Mouse (Mus musculus): ENCODE measurements around the gene Cnn3.

Gene Cnn3

DNA sequence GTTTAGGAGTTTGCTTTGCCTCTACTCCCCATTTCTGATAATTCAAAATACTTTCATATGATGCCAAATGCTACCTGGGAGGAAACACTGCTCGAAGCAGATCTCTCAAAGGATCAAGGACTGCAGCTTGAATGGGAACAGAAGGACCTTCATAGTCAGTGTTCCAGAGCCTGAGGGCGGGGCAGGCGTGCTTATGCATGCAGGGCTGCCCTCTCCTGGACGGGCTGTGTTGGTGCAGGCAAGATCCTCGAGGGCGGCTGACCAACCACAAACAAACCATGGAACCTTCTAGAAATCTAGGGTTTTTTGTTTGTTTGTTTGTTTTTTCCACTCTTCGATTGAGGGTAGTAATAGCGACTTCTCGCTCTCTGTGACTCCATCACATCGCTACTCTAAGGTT, 73.9 kb downstream of the Cnn3 start:
- peak; percentile 64 to 69 for DNase-seq

DNA sequence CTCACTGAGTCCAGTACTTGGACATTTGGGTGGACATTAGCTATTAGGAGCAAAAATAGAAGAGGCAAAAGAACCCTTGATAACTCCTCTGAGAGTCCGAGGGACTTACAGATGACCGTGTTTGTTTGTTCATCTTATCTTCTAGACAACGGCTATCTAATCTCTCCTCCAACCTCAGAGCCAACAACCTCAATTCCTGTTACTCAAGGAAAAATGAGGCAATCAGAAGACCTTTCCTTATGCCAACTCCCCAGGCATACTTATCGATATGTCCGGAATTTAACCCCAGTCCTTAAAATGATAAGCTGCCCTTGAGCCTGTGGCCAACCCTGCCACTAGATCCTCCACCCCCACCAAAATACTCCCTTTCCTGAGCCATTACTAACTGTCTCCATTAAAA, 74.4 kb downstream of the Cnn3 start:
- DNase-seq, result no peak

DNA sequence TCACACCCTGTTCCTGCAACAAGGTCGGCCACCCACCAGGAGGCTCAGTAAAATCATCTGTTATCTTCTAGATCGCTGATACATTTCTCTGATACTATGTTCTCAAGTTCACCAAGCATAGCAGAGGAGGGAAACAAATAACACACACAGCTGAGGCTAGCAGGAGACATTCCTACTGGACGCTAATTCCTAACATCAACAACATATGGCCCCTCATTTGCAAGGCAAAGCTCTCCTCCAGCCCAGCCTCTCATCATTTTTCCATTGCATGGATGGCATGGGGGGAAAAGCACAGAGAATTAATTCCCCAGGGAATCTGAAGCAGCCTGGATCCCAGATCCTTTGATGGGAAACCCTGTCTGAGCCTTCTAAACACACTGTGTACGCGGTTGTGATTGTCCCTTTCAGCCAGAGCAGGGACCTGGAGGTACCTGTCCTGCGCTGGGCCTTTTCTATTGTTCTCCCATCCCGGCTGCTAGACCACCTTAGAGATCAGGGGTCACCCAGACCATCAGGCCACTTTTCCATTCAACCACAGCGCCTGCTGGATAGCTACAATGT, 78.7 kb downstream of the Cnn3 start:
- DNase-seq, result no peak

DNA sequence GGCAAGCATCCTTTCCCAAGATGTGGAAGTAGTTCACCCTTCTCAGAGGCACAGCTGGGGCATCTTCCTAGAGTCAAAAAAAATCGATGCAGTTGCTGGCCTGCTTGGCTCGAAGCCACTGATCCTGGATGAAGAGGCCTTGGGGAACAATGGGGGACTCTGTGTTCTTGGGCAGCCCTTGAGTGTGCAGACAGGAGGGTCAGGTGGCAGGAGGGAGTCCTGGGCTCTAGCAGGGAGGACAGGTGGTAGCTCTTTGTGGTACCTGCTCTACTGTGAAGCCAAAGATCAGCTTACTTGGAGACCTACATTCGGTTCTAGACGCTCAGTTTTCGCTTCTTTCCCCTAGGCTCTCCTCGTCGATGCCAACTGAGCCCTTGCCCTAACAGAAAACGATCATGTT, 79.9 kb downstream of the Cnn3 start:
- DNase-seq, result no peak

DNA sequence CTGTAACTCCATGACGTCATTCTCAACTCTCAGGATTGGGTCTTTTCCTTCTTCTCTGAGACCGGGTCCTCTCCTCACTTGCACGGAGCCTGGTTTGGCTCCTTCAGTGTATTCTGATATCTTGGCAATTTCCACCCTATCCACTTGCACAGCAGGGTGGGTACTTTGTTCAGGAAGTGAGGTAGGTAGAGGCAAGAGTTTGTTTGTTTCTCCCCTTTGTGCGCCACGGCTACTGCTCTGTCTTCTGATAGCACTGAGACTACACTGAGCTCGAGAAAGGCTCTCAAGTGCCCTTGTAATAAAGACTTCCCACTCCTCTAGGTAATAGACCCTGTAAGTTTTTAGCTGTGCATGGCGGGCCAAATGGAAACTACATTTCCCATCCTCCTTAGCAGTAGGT, 80.5 kb downstream of the Cnn3 start:
- no peak for DNase-seq

DNA sequence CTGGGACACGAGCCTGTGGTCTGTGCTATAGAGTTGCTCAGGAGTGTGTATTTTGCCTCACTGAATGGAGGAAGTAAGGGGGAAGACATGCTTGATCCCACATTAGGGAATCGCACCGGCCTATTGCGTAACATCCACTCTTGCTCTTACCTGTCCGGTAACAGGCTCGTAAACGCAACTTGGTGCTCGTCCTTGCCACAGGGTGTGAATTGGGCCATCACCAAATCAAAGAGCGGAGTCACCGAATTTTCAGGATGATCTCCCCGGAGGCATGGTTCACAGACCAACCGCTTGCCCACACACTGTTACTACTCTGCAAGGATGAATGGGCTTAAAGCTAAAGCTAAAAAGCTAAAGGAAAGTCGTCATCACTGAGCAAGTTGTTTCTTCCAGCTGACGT, 81.4 kb downstream of the Cnn3 start:
- no peak for DNase-seq

All from thymus, postnatal 36 days (tissue).